In genomic region chr11:110366902-110367301, GRCm38 (mm10) we compare ENCODE assay signal across 14 mouse cellular contexts. TPM values are rescaled to one million over a fixed set of nuclear protein-coding genes. Genes with fewer than 3 reads are reported as not detected.
A peak's percentile ranks its signal among the peaks of the same experiment; 100 is the strongest.
DNase-seq lines count a peak whose midpoint lies in the region; ATAC-seq and TF ChIP-seq lines count a peak whose summit lies in the region.
"Had no signal": no experiment of that assay in that cellular context is flagged by ENCODE, and none has a peak within 500 bp of the region (broad histone marks: within the 10 kb centered on the region; RNA-seq: fewer than 3 reads in every experiment).

No protein-coding gene starts in this region.

- TF ChIP-seq EP300 in liver, embryonic 14.5 days (IDR thresholded peaks at IDR 0.05; ENCODE audit: low read depth): no peak

- POLR2A ChIA-PET in Patski (lab: Charles Lee): interaction anchor here (0.5 to 0.6 kb wide), 2 partner anchors 270 to 1077 kb away, joined by 3 to 5 read pairs; no protein-coding TSS in a partner anchor

- peaks cover 10% of the 10 kb centered on the region for H3K4me1 ChIP-seq in E14TG2a.4 (replicated peaks; ENCODE audit: low read depth, low read length)
- no peaks in the 10 kb centered on the region; a peak in 1 of 4 replicates for H3K4me1 ChIP-seq in liver, embryonic 14.5 days (replicated peaks; ENCODE audit: control insufficient read depth in 2 of 2, insufficient read depth in 2 of 2, low read length in 1 of 2)
- no peaks in the 10 kb centered on the region for H3K4me1 ChIP-seq in hindbrain, embryonic 11.5 days (replicated peaks; ENCODE audit: control insufficient read depth, insufficient read depth, low read length)
- H3K4me1 ChIP-seq: midbrain, embryonic 13.5 days had no signal

- H3K4me3 ChIP-seq in layer of hippocampus, adult 2 months: no peak overlapping the region
- H3K4me3 ChIP-seq in E14TG2a.4 (replicated peaks; ENCODE audit: low read length): no peak overlapping the region
- H3K4me3 ChIP-seq in liver, embryonic 14.5 days (ENCODE audit: insufficient read depth in 1 of 2, low read depth in 2 of 2, low read length in 2 of 2): no peak overlapping the region
- H3K4me3 ChIP-seq in hindbrain, embryonic 11.5 days (ENCODE audit: low read depth, low read length): no peak overlapping the region
- H3K4me3 ChIP-seq: heart, embryonic 10.5 days; limb, embryonic 12.5 days; midbrain, embryonic 13.5 days had no signal

- H3K9ac ChIP-seq in liver, embryonic 14.5 days (replicated peaks): no peak overlapping the region
- no peak overlapping the region for H3K9ac ChIP-seq in hindbrain, embryonic 11.5 days (ENCODE audit: low read depth, low read length)
- H3K9ac ChIP-seq: limb, embryonic 12.5 days; midbrain, embryonic 13.5 days had no signal

- CTCF ChIA-PET in Patski (lab: Charles Lee): interaction anchor here (1.1 to 3.8 kb wide), 5 partner anchors 10 to 131 kb away, joined by 3 to 15 read pairs (median 4); no protein-coding TSS in a partner anchor

- no peak for ATAC-seq in Patski
- ATAC-seq in liver, embryonic 14.5 days (ENCODE audit: insufficient read depth): no peak
- no peak for ATAC-seq in hindbrain, embryonic 11.5 days (ENCODE audit: low FRiP score)
- ATAC-seq: inflammation-experienced regulatory T-cells, adult 6 months; midbrain, embryonic 13.5 days had no signal

- no peaks in the 10 kb centered on the region for H3K9me3 ChIP-seq in E14TG2a.4 (ENCODE audit: low read length)
- H3K9me3 ChIP-seq in liver, embryonic 14.5 days (ENCODE audit: control insufficient read depth, low read length): no peaks in the 10 kb centered on the region
- no peaks in the 10 kb centered on the region for H3K9me3 ChIP-seq in hindbrain, embryonic 11.5 days (ENCODE audit: control insufficient read depth, low read length)
- H3K9me3 ChIP-seq: heart, embryonic 10.5 days; limb, embryonic 12.5 days; midbrain, embryonic 13.5 days had no signal

- no peak overlapping the region for H3K4me2 ChIP-seq in liver, embryonic 14.5 days (ENCODE audit: low read depth)
- no peak overlapping the region for H3K4me2 ChIP-seq in hindbrain, embryonic 11.5 days (replicated peaks; ENCODE audit: low read depth, low read length)
- H3K4me2 ChIP-seq: limb, embryonic 12.5 days; midbrain, embryonic 13.5 days had no signal

- in situ Hi-C loops in Patski (cut with MboI; ENCODE audit: low pct_unique_long_range_greater_than_20kb): loop anchor here (10.0 to 25.0 kb wide), 3 partner anchors 698 to 1170 kb away; partner anchors contain the start of gene Kcnj2

- WGBS in liver, embryonic 14.5 days (ENCODE audit: insufficient replicate concordance): 45% methylated on average over 3 of the region's 3 CpGs
- WGBS in hindbrain, embryonic 11.5 days: 78% methylated on average over 3 of the region's 3 CpGs

- no peaks in the 10 kb centered on the region for H3K36me3 ChIP-seq in E14TG2a.4 (ENCODE audit: insufficient read depth, low read length)
- H3K36me3 ChIP-seq in liver, embryonic 14.5 days (replicated peaks; ENCODE audit: control insufficient read depth, insufficient read depth, low read depth): no peaks in the 10 kb centered on the region
- no peaks in the 10 kb centered on the region for H3K36me3 ChIP-seq in hindbrain, embryonic 11.5 days (ENCODE audit: control insufficient read depth, insufficient read depth, low read length)
- H3K36me3 ChIP-seq: G1E; heart, embryonic 10.5 days; limb, embryonic 12.5 days; midbrain, embryonic 13.5 days had no signal

- H3K27me3 ChIP-seq in E14TG2a.4 (ENCODE audit: insufficient read depth, low read length): no peaks in the 10 kb centered on the region
- H3K27me3 ChIP-seq in Patski: peaks cover 7% of the 10 kb centered on the region
- no peaks in the 10 kb centered on the region for H3K27me3 ChIP-seq in liver, embryonic 14.5 days (ENCODE audit: control insufficient read depth, insufficient read depth, low read length)
- no peaks in the 10 kb centered on the region for H3K27me3 ChIP-seq in hindbrain, embryonic 11.5 days (ENCODE audit: control insufficient read depth, insufficient read depth, low read length)
- H3K27me3 ChIP-seq: limb, embryonic 12.5 days; midbrain, embryonic 13.5 days had no signal

- TF ChIP-seq CTCF in layer of hippocampus, adult 2 months (conservative IDR thresholded peaks at IDR 0.05): peak; percentile 65
- peak; percentile 63 for TF ChIP-seq CTCF in E14TG2a.4 (conservative IDR thresholded peaks at IDR 0.05; ENCODE audit: low read length)
- peak; percentile 47 for TF ChIP-seq CTCF in Patski (IDR thresholded peaks at IDR 0.05)
- peak; percentile 60 for TF ChIP-seq CTCF in liver, embryonic 14.5 days (IDR thresholded peaks at IDR 0.05; ENCODE audit: low read depth)

- no peak overlapping the region for H3K27ac ChIP-seq in layer of hippocampus, adult 2 months
- no peak overlapping the region for H3K27ac ChIP-seq in liver, embryonic 14.5 days
- H3K27ac ChIP-seq in hindbrain, embryonic 11.5 days (ENCODE audit: low read depth, low read length): no peak overlapping the region
- H3K27ac ChIP-seq: heart, embryonic 10.5 days; limb, embryonic 12.5 days; midbrain, embryonic 13.5 days had no signal

- DNase-seq in layer of hippocampus, adult 2 months (ENCODE audit: low spot score in 2 of 2): no peak
- DNase-seq in layer of hippocampus, adult 18-20 months (ENCODE audit: low spot score in 2 of 2): no peak
- no peak for DNase-seq in Patski (ENCODE audit: low read depth, low spot score)
- no peak for DNase-seq in liver, embryonic 14.5 days (ENCODE audit: low read depth in 3 of 3, low spot score in 3 of 3)
- no peak for DNase-seq in cerebellum, postnatal 14 days
- no peak for DNase-seq in frontal cortex, postnatal 10 days (ENCODE audit: low spot score in 2 of 2)
- DNase-seq in hindbrain, embryonic 11.5 days (ENCODE audit: low spot score): no peak
- DNase-seq: cerebellum, adult 9-11 months had no signal

RNA-seq across cellular contexts. Expression of gene Abca5, which starts 29.4 kb away (rescaled TPM):
- 10 to 100 TPM; 34.0 to 41.8 TPM for total RNA-seq in layer of hippocampus, adult 2 months (2021)
- total RNA-seq in layer of hippocampus, adult 18-20 months (2021): 10 to 100 TPM; 36.1 to 39.2 TPM
- polyA plus RNA-seq in Patski (2021): 4.8 TPM
- polyA plus RNA-seq in liver, embryonic 14.5 days (2012; rRNA removed): 0.19 and 0.23 TPM in 2 replicates
- 0.58 and 1.4 TPM in 2 replicates for polyA plus RNA-seq in liver, embryonic 14.5 days (2014; fragmentation: Nextera tagmentation; extraction: Ambion mirVana)
- polyA plus RNA-seq in hindbrain, embryonic 11.5 days (2014; fragmentation: Nextera tagmentation; extraction: Ambion mirVana): 4.3 and 6.5 TPM in 2 replicates
- polyA plus RNA-seq: G1E had no signal

RNA-seq across cellular contexts. Expression of gene Map2k6, which starts 32.0 kb away (rescaled TPM):
- 10 to 100 TPM; 32.3 to 33.3 TPM for total RNA-seq in layer of hippocampus, adult 2 months (2021)
- 10 to 100 TPM; 30.8 to 31.4 TPM for total RNA-seq in layer of hippocampus, adult 18-20 months (2021)
- 14.3 TPM for polyA plus RNA-seq in Patski (2021)
- 2.3 and 2.8 TPM in 2 replicates for polyA plus RNA-seq in liver, embryonic 14.5 days (2012; rRNA removed)
- 3.6 and 4.5 TPM in 2 replicates for polyA plus RNA-seq in liver, embryonic 14.5 days (2014; fragmentation: Nextera tagmentation; extraction: Ambion mirVana)
- 34.7 and 37.6 TPM in 2 replicates for polyA plus RNA-seq in hindbrain, embryonic 11.5 days (2014; fragmentation: Nextera tagmentation; extraction: Ambion mirVana)
- polyA plus RNA-seq: G1E had no signal
